Mouse (Mus musculus): ENCODE measurements around the gene Vmn1r52.
"Not testable (repeated sequence)": the region's sequence is repeated elsewhere in the genome, so short reads cannot be mapped to it uniquely, and the experiment has no call there.

The Vmn1r52 gene

DNA sequence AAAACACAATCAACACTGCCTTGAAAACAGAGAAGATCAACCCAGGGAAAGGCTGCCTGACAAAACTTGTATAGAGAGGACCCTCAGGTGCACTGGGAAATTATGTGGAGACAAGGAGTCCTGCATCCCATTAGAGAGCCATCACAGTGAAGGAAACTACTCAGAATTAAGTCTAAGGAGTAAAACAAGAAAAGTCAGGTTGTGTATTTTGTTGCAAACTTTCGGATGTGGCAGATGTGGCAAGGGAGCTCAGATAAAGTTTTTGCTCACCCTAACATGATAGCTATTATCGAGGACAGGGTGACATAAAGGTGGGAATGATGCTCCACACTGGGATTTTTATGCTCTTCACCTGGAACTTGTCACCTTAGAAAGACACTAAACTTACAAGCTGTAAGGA lies at the start of gene Vmn1r52:
Vmn1r52 (plus strand) TSS at position 301 of the 400 bp plus-strand sequence.
- no peak for DNase-seq

DNA sequence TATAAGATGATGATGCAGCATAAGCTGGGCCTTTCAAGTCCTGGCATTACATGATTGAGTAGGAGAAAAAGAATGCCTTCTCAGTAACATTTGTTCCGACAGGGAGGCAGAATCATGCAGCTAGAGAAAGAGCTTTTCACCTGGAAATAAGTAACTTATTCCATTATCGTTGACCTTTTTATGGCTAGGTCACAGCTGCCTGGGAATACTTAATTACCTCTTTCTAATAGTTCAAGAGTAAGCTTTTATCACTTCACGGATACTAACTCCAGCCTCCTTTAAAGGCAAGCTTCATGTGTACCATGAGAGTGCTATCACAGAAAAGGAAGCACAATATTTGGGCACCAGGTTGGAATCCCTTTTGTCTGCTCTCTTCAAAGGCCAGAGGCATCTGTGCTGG lies 14.5 kb upstream of the Vmn1r52 start:
- no peak for DNase-seq

DNA sequence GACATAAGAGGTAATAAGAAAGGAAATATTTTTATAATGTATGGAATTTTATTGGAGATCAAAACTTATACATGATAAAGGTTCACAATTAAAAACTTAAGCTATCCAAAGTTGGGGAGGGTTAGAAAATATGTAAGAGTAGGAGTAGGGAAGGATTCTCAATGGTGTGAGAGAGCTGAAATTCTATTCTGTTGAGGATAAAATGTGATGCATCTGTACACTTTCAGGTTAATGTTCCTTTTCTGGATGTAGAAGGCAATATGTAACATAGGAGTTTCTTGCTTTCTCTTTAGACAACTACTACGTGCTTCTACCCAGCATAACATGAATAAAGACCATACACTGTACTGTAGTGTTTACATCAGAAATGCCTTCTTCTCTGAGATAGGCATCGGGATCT lies 27.9 kb downstream of the Vmn1r52 start, which contains the start of gene V1ra8:
V1ra8 (plus strand) TSS at position 301 of the 400 bp plus-strand sequence.
- DNase-seq, result not testable (repeated sequence)

DNA sequence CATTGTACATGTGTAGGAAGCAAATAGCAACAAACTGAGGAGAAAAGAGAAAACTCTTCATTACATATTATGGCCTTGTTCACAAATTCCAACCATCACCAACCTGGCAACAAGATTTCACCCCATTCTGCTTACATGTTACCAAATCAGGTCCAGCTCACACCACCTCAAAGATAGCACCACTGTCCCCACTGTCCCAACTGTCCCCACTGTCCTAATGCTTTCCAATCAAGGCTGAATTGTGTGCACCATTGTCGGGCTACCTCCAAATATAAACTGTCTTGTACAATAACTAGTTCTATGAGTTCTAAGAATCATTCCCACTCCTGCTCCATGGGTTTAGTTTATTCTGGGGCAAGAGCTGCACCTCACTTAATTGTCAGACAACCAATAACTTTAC lies 49.7 kb downstream of the Vmn1r52 start, which contains the start of gene Vmn1r53:
Vmn1r53 (minus strand) TSS at position 101 of the 400 bp plus-strand sequence.
- no peak for DNase-seq
